Mouse (Mus musculus) urinary bladder, adult 2 months (tissue): ENCODE results near the gene Mrtfb. TPM values are rescaled to one million over a fixed set of nuclear protein-coding genes. Genes with fewer than 3 reads are reported as not detected.

Source experiments
- DNase-seq: peaks from one replicate; pipeline ENCODE4 v3.0.0; 2022; ENCODE audit warnings: low spot score
- polyA plus RNA-seq: library from polyadenylated mRNA; depleted of rRNA; stranded (reverse); fragments of >200 nt; gene quantifications from 2 replicates; pipeline ENCODE4 v1.2.3, GENCODE M21; 2012; rRNA removed

The Mrtfb gene
- 8.1 and 14.2 TPM in 2 replicates for polyA plus RNA-seq

DNA sequence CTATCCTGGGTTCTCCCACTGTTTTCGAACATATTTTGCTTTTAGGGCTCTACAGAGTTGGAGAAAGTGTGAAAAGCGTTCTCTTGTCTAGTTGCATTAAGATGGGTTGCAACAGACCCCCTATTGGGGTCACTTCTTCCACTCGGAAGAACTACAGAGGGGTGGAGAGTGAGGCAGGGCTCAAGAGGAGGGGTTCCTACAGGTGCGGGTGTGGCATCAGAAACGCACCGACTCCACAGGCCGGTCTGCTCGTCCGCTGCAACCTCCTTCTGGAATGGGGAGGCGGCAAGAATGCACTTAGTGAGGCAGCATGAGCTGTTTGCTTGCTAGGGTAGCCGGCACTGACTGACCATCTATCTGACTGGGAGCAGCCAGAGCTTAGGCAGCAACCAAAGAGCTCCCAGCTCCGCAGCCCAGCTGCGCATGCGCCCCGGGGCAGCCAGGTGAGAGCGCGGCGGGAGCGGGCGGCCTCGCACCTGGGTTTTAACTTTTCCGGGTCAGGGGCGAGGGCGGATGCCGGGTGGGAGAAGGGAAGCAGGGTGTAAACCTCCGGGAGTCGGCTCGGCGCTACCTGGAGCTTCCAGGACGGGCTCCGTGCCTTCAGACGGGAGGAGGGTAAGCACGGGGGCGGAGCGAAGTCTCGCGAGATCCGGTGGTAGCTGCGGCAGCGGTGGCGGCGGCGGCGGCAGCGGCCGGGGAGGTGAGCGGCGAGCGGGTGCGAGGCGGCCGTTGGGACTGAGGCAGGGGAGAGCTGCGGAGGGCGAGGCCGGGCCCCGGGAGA is at the start of gene Mrtfb:
Gene Mrtfb, plus strand, starts transcription at position 627 of the 781 bp plus-strand sequence.
- DNase-seq: peak; percentile 93

DNA sequence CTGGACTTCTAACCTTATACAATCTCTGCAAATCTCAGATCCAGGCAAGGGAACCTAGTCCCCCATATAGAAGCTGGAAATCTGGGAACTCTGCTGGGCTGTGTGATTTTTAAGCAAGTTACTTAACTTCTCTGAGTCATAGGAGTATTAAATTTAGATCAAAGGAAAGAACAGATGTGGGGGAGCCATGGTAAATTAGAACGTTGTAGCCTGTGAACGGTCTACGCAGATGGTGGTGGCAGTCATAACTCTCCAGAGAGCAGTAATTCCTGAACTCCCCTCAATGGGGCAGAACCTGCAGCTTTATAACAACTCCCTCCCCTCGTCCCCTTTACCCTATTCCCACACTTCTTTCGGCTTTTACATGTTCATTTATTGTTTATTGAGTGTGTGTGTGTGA is 48.6 kb upstream of the Mrtfb start:
- no peak for DNase-seq

DNA sequence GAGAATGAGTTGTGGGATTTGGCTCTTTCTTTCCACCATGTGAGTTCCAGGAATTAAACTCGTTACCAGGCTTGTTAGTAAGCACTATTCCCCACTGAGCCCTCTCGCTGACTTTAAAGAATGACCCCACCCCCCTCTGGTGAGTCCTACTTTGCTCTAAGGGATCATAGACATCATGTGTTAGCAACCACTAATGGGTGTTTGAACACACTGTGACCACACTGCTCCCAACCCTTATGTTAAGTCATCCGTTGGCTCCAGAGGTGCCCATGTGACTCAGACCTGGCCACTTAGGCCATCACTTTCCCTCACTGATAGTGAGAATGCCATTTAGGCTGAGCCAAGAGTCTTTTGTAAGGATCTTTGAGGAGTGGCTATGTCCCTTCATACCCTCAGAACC is 48.2 kb upstream of the Mrtfb start:
- DNase-seq: no peak

DNA sequence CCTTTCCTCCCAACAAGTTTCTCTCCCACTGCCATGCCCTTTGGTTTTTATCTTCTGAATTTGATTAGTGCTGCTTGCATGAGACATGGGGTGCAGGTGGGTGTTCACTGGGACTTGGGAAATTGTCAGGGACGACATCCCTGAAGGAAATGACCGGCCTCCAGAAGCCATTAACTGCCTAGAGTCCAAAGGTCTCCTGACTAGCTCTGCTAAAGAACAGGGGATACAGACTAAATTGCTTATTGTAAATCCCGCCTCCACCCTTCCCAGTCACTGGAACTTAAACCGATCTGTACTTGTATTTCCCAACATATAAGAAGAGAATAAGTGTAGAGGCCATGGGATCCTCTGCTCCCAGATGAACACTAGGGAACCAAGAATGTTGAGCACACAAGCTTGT is 43.5 kb upstream of the Mrtfb start:
- no peak for DNase-seq

DNA sequence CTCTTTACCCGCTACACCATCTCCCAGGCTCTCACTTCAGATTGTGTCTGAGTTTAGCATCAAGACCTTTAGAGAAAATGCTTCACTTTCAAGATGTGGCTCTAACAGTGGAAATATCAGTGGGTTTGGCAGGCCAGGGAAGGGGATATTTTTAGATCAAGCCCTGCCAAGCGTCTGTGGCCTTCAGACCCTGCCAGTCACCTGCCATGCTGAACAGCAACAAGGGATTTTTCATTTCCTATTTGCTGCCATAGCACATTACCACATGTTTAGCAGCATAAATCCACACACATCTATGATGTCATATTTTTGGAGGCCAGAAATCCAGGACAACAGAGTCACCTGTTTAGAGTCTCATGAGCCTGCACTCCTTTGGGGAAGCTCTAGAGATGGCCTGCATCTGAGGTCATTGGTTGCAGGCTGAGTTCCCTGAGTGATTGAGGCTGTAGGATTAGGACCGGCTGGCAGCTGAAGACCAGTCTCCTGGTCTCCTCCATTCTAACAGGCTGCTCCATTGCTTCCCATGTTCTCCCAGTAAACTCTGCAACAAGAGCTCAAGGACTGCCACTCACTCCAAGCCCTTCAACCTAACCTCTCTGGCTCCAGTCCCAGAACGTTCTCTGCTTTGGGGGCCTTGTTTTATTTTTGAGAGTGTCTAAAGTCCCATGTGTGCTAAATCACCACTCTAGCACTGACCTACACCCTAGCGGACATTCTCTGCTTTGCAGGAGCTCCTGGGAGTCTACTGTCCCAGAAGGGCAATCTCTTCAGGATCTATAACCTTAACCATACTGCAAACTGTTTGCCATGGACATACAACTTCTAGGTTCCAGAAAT is 39.9 kb upstream of the Mrtfb start:
- no peak for DNase-seq

DNA sequence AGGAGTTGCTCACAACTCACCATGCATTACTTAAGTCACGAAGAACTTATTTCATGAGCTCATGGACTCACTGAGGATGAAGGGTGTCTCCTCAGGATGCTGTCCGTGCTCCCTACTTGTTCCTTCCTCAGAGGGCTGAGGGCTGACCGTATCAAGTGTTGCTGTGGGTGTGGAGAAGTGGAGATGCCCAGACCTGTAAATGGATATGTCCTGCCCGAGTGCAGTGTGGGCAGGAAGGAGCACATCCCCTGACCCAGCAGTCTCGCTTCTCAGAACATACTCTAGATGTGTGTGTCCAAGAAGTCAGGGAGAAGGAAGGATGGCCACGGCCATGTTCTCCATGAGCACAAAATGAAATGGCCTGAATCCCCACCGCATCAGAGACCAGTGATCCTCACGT is 38.3 kb upstream of the Mrtfb start:
- DNase-seq: no peak

DNA sequence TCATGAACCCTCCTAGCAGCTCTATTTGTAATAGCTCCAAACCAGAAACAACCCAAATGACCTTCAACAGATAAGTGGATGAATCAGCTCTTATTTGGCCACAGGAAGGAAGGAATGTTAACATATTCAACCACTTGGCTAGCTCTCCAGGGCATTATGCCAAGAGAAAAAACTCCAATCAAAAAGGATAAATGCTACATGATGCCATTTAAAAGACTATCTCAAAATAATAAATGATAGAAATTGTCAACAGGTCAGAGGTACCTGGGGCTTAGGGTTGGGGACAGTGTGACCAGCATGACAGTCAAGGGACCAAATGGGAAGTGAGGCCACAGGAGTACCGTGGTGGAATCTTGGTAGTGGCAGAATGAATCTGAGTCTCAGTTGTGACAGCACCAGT is 34.8 kb upstream of the Mrtfb start:
- DNase-seq: no peak

DNA sequence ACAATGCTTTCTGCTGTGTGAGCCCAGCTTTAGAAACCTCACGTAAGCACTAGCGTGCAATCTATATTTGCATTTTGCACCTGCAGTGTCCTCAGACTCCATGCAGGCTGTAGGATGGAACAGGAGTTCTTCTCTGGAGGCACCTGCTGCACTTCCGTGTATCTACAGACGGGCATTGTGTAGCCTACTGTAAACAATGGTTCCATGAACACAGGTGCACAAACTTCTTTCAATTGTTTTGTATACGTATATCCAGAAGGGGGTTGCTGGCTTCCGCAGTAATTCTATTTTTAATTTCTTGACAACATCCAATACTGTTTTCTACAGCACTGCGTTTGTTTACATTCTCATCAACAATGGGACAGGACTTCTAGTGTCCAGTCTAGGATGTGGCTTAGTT is 24.2 kb upstream of the Mrtfb start:
- DNase-seq: no peak

DNA sequence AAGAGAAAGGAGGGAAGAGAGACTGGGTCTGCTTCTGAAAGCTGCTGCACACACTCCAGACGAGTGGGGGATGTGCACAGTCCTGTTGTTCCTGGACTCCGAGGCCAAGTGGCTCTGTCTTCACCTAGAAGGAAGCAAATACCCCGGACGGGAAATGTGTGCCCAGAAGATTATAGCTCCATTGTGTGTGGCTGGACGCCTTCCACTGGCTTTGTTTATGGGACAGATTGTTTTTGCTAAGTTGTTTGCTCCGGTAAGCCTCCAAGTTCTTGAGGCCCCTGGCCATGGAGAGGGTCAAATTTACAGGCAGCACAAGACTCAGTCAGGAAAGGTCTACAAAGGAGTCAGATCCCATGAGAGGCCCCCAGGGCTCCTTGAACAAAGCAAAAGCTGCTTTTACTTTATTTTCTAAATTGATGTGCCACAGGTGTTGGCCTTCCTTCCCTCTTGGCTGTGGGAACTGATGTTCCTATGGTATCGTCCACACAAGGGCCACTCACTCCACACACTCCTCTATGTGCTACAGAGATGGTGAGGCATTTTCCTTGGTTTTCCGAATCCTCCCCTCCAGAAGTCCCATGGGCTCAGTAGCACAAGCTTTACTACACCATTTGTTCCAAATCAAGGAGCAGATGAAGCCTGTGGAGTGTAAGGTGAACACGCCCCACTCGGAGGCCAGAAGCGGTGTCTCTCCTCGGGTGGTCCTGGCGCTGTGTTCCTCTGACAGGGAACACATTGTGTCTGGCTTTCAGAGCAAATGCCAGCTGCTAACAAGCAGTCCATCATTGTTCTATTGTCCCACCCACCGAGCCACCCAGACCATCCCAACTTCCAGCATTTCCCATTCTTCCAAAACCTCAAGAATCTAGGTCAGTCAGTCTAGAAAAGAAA is 23.1 kb upstream of the Mrtfb start:
- DNase-seq: no peak

DNA sequence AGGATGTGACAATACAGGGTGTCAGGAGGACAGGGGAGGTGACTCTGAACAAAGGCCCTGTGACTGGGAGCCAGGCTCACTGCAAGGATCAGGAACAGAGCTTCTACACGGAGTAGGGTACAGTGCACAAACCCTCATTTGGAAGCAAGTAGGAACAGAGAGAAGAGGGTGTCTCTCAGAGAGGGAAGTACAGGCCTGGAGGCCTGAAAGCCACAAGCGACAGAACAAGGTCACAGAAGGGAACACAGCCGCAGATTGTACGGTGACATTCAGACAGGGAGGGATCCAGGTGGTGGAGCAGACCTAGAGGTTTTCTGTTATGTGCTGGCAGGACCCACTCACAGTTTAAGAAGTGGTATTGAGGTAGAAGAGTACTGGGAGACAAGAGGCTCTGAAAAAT is 17.2 kb upstream of the Mrtfb start:
- DNase-seq: no peak

DNA sequence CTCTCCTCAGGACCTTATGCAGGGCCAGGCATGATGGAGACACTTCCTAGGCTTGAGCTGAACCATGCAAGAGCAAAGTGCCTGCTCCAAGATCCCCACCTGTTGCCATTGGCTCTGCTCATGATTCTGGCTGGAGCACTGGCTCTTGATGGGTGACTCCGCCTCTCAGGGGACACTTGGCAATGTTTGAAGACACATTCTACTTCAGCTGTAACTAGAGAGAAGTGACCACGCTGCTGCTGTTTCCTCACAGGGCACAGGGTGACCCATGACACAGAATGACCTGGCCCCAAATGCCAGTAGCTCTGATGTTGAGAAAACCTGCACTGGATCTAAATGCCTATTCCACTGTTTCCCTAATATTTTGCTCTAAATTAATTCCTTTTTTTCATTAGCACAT is 16.7 kb upstream of the Mrtfb start:
- no peak for DNase-seq

DNA sequence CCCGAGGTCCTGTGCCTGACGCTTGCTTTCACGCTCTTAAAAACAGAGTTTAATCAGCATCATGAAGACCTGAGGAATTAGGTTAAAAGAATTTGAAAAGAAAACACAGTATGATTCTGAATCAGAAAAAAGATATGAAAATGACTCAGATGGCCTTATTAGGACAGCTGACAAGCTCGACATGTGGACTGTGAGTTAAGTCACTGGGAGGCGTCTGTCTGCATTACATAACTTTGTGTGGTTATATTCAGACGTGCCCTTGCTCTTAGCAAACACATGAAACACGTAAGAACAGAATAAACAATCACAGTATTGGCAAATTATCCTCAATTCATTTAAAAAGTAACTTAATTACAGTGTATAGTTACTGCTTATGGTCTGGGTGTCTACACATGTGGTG is 16.0 kb upstream of the Mrtfb start:
- no peak for DNase-seq

DNA sequence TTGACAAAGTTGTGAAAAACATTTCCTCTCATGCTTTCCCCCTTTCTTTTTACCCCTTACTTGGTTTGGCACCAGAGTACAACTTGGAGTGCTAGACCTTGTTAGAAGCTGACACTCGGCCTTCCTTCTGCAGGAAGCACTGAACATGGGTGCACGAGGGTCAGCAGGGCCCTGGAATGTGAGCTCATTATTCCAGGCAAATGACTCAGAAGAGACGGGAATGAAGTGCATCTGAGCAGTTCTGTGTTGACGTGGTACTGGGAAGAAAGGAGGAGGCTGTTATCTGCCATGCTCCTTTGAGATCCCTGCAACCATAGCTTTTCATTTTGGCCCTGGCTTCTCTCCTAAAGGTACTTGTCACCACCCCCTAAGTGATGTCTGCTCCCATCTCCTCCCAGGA is 10.6 kb upstream of the Mrtfb start:
- DNase-seq: no peak

DNA sequence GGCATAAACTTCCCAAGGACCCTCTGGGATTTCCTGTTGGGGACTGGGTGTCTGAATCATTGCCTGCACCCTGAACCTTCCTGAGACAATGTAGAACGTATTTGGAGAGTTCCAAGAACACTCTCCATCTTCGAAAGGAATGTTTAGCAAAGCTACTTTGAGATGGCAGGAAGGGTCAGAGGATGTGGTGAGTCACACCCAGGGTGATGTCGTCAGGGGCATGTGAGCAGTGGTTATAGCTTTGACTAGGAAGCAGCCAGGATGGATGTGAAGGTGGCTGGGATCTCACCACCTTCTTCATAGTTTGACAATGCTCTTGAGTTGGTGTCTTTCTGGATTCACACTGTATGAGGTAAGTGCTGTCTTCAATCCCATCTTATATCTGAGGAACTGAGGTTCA is 9.4 kb upstream of the Mrtfb start:
- DNase-seq: no peak

DNA sequence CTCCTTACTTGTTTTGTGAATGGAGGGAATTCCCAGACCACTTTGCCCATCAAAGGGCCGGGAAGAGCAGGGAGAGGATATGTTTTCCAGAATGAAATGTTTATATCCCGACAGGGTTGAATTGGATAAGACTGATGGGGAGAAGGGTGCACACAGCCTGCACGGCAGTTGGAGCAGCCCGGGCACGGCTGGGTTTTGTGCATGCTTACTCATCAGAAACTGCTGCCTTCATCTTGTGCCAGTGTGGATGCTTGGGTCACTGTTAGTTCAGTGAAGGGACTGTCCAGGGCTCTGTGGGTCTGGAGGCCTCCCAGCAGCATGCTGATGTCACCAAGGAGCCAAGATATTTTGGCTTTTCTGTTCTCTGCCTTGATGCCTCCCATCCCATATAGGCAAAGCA is 6.2 kb upstream of the Mrtfb start:
- DNase-seq: no peak

DNA sequence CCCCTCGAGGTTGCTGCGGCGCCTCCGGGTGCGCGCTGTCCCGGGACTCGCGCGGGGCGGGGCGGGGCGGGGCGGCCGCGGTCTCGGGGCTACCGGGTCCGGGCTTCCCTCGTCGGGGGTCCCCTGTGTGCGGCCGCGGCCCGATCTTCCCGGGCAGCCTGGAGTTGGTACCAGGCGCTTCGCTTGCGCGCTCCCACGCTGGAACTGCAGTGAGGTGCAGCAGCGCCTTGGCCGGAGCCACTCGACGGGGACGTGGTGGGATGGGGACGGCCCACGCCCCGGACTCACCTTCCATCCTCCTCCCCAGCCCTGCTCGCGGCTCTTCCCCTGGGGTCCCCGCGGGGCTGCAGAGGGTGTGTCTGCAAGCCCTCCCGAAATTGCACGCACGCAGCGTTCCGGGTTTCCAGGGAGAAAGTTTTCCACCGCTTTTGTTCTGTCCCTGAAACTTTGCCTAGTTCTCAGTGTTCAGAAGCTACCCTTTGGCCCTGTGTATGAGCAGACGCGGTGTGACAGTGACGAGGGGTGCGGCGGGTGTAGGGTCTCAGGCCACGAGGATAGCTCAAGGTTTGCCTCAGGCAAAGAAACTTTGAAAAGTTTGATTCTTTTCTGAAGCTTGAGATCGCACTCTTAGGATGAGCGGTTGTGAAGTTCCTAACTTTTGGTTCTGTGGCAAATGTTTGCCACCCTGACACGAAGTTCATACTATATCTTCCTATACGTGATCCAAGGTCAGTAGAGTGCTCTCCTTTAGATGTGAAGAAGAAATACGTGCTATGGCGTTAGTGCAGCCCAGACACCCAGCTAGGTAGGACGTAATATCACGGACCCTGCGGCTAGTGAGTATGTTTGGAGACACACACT is 616 bp downstream of the Mrtfb start:
- no peak for DNase-seq

DNA sequence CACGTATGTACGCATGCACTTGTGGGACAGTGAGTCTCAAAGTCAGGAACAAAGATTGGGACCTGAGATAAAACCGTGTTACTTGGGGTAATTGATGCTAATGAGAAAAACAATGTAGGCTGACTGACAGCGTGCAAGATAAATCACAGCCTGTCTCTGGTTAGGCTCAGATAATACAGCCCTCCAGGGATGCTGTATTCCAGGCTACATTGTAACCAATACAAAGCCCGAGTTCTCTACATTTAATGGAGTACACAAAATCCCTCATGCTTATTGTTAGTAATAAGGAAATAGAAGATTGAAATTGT is 1.2 kb downstream of the Mrtfb start:
- no peak for DNase-seq

DNA sequence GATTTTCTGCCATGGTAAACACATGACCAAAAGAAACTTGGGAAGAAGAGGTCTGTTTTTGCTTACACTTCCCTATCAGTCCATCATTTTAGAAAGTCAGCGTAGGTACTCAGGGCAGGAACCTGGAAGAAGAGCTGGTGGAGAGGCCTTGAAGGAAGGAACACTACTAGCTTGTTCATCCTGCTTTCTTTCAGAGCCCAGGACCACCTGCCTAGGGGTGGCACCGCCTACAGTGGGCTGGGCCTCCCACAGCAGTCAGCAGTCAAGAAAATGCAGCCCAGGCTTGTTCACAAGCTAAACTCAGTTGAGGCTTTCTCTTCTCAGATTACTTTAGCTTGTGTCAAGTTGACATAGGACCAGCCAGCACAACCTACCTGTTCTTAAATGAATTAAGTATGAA is 2.7 kb downstream of the Mrtfb start:
- no peak for DNase-seq

DNA sequence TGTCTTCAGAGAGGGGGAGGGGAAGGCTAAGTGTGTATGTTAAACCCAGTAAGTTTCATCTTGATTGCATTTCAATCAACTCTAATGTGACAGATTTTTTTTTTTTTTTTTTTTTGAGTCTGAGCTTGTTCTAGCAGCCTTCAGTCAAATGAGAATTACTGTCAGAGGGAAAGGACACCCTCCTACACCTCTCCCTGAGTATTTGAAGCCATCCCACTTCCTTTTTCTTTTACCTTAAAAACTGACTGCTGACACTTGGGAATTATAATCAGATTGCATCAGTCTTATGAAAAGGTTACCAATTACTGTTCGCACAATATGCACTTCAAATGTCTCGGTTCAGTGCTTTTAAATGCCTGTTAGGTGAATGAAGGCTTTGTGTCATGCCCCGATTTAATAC is 10.0 kb downstream of the Mrtfb start:
- no peak for DNase-seq

DNA sequence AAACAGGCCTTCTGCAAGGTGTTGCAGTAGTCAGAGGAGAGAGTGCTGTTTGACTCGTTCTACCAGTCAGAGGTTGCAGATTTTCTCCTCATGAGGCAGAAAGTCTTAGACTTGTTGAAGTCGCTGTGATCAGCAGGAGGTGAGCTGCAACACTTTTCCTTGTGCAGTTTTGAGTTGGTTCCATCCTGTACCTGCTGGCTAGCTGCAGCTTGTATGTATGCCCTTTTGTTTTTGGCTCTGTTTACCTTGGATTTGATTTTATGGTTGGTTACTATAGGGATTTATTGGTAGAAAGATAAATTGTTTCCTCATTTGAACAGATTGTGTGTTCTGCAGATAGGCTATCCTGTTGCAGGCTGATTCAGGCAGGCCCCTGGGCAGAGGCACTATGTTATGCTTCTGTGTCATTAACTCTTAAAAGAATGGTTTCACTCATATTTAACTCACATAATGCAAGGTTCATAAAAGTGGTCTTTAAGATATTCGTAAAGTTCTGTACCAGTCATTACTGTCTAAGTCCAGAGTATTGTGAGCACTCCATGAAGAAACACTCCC is 11.1 kb downstream of the Mrtfb start:
- DNase-seq: no peak

DNA sequence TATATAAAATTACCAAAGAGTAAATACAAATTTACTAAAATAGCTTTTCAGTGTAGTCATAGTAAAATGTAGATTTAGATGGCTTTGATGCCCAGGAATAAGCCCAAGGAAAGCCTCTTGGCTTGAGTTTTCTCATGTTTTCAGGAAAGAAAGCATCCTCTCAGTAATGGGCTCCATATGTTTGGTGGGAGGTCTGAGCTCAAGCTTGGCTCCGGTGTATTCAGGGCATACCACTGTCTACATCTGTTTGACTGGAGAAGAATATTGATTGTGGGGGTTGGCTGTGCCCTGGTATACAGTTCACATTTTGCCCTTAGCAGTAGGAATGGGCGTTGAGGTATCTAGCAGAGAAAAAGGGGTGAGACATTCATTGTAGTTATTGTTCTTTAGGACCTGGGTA is 13.1 kb downstream of the Mrtfb start:
- no peak for DNase-seq
